Mouse (Mus musculus) midbrain, embryonic 10.5 days (tissue): ENCODE results near the gene Gm6993. TPM values are rescaled to one million over a fixed set of nuclear protein-coding genes. Genes with fewer than 3 reads are reported as not detected.

Source experiments
- DNase-seq: peaks from one replicate; pipeline ENCODE4 v3.0.0-alpha.2; 2017; ENCODE audit warnings: low spot score
- H3K27ac ChIP-seq: fragments of 300-500 bp; sonication (generic); replicated peaks from 2 replicates; pipeline ENCODE4 v1.5.1; 2016; ENCODE audit warnings: mild to moderate bottlenecking
- H3K27me3 ChIP-seq: fragments of 300-500 bp; sonication (generic); 2 replicates; pipeline ENCODE4 v1.6.1; 2016; ENCODE audit warnings: low read depth, mild to moderate bottlenecking; ENCODE audit not compliant: poor library complexity, severe bottlenecking
- H3K36me3 ChIP-seq: fragments of 300-500 bp; sonication (generic); 2 replicates; pipeline ENCODE4 v1.6.1; 2016; ENCODE audit warnings: mild to moderate bottlenecking, moderate library complexity
- H3K4me1 ChIP-seq: fragments of 300-500 bp; sonication (generic); 2 replicates; pipeline ENCODE4 v1.6.1; 2016
- H3K4me3 ChIP-seq: fragments of 300-500 bp; sonication (generic); 2 replicates; pipeline ENCODE4 v1.5.1; 2016; ENCODE audit warnings: mild to moderate bottlenecking, moderate library complexity
- H3K9me3 ChIP-seq: fragments of 300-500 bp; sonication (generic); replicated peaks from 2 replicates; pipeline ENCODE4 v1.6.1; 2016; ENCODE audit warnings: mild to moderate bottlenecking
- WGBS: fragments of 180-500 bp; shearing (Covaris S2); methylation state at CpG from one replicate; pipeline ENCODE4 v1.1.7; 2016; 5-methylcytosine and 5-hydroxymethylcytosine counted together
- polyA plus RNA-seq: library from polyadenylated mRNA; unstranded; fragments of >200 nt; fragmentation: Nextera tagmentation; extraction: Ambion mirVana; gene quantifications from 2 replicates; pipeline ENCODE4 v1.2.1, GENCODE M21; 2016

Gm6993 gene
- polyA plus RNA-seq, 1 experiment from 2014 or later: not detected

GRCm38 (mm10) chr12:31246153-31246552 lies 5.6 kb downstream of the Gm6993 start:
- no peaks in the 10 kb centered on the region for H3K36me3 ChIP-seq
- WGBS: 71% methylated on average over 3 of the region's 3 CpGs
- peaks cover 17% of the 10 kb centered on the region for H3K4me1 ChIP-seq
- H3K27me3 ChIP-seq: no peaks in the 10 kb centered on the region
- DNase-seq: no peak
- 0 out of 2 replicates have a peak overlapping the region, but pooled peaks have one; percentile 38 for H3K27ac ChIP-seq
- H3K4me3 ChIP-seq: no peak overlapping the region
- no peaks in the 10 kb centered on the region for H3K9me3 ChIP-seq

DNA sequence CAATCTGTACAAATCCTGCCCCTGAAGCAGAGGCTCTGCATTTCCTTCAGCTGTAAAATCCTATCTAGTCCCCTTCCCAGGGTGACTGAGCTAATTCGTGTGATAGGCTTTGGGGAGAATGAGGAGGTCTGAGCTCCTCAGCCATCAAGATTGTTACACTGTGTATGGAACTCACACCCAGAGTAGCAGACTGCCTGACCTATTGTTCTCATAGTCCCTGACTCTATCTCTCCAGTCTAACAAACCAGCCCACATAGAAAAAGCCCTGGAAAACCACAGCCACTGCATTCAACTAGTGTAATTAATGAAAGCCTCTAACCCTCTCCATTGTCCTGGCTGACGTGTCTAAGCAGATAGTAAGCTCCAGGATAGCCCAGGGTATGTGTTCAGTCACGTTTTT lies 6.0 kb downstream of the Gm6993 start:
- H3K4me3 ChIP-seq: no peak overlapping the region
- H3K36me3 ChIP-seq: no peaks in the 10 kb centered on the region
- H3K9me3 ChIP-seq: no peaks in the 10 kb centered on the region
- H3K27me3 ChIP-seq: no peaks in the 10 kb centered on the region
- H3K4me1 ChIP-seq: peaks cover 17% of the 10 kb centered on the region
- DNase-seq: no peak
- WGBS: 33% methylated on average over 3 of the region's 3 CpGs
- H3K27ac ChIP-seq: 0 out of 2 replicates have a peak overlapping the region, but pooled peaks have one; percentile 38

DNA sequence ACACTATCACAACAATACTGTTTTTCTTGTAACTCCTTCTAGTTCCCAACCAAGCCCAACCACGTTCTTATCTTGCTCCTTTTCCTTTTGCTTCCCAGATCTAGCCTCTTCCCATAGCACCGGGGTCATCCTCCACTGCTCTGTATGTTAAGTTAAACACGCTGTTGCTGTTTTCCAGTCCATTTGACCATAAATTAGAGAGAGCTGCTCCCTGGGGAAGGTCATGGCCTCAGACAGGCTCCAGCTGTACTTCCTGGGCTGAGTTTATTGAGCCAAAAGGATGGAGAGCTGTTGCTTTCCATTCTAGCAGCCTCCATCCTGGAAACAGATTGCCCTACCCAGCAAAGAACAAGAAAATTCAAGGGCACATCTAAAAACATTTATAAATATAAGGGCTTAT lies 7.6 kb downstream of the Gm6993 start:
- no peaks in the 10 kb centered on the region for H3K9me3 ChIP-seq
- no peak overlapping the region for H3K27ac ChIP-seq
- no peaks in the 10 kb centered on the region for H3K36me3 ChIP-seq
- H3K27me3 ChIP-seq: no peaks in the 10 kb centered on the region
- H3K4me3 ChIP-seq: no peak overlapping the region
- DNase-seq: no peak
- peaks cover 17% of the 10 kb centered on the region for H3K4me1 ChIP-seq
- 65% methylated on average over 3 of the region's 3 CpGs for WGBS

DNA sequence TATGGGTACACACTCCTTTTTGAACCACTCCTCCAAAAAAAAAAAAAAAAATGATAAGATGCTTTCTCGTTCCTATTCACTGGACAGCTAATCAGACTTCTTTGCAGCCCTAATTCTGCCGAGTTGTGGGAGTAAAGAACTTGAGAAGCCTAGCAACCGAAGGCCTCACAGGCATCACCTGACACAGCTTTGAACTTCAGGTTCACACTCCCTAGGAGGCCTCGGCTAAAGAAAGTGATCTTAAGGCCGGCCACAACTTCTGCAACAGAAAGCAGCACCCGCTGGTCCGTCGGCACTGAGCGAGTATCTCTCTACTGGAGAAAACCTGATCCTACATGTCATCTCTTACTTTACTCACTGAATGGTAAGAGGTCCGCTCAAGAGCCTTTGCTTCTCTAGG lies 8.1 kb downstream of the Gm6993 start:
- Histone ChIP-seq H3K36me3 (no peaks in the 10 kb centered on the region), H3K27me3 (no peaks in the 10 kb centered on the region), H3K9me3 (no peaks in the 10 kb centered on the region), H3K4me3 (no peak overlapping the region), H3K27ac (no peak overlapping the region), H3K4me1 (peaks cover 17% of the 10 kb centered on the region)
- DNase-seq: no peak
- WGBS: 49% methylated on average over 10 of the region's 10 CpGs

DNA sequence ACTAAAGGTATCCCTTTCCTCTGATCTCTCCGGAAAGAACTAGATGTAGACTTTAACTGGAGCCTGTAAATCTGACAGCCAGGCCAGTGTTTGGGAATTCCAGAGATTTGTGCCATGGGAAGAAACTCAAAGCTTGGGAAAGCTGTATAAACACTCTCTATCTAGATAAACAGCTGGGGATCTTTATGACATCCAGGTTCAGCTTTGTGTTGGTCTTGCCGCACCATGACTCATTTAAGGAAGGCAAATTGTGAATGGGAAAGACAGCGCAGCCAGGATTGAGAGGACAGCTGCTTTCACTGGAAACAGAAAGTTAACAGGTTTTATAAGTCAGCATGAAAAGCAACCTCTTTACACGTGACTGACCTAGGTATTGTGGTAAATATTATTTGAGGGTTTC lies 11.7 kb downstream of the Gm6993 start:
- H3K4me3 ChIP-seq: no peak overlapping the region
- no peak overlapping the region for H3K27ac ChIP-seq
- no peak for DNase-seq
- H3K4me1 ChIP-seq: peaks cover 9% of the 10 kb centered on the region
- H3K36me3 ChIP-seq: no peaks in the 10 kb centered on the region
- no peaks in the 10 kb centered on the region for H3K27me3 ChIP-seq
- 75% methylated on average over 4 of the region's 4 CpGs for WGBS
- no peaks in the 10 kb centered on the region for H3K9me3 ChIP-seq

GRCm38 (mm10) chr12:31254978-31255377 lies 14.4 kb downstream of the Gm6993 start:
- Histone ChIP-seq H3K9me3 (no peaks in the 10 kb centered on the region), H3K36me3 (no peaks in the 10 kb centered on the region), H3K27ac (no peak overlapping the region), H3K4me3 (no peak overlapping the region), H3K27me3 (no peaks in the 10 kb centered on the region), H3K4me1 (no peaks in the 10 kb centered on the region)
- no peak for DNase-seq
- 88% methylated on average over 8 of the region's 8 CpGs for WGBS

- DNase-seq: no peak
- Histone ChIP-seq H3K36me3 (no peaks in the 10 kb centered on the region), H3K4me1 (no peaks in the 10 kb centered on the region), H3K4me3 (no peak overlapping the region), H3K27me3 (no peaks in the 10 kb centered on the region), H3K27ac (no peak overlapping the region), H3K9me3 (no peaks in the 10 kb centered on the region)
- 82% methylated on average over 9 of the region's 9 CpGs for WGBS
These were observed 15.7 kb downstream of the Gm6993 start for GRCm38 (mm10) chr12:31256121-31256903.

DNA sequence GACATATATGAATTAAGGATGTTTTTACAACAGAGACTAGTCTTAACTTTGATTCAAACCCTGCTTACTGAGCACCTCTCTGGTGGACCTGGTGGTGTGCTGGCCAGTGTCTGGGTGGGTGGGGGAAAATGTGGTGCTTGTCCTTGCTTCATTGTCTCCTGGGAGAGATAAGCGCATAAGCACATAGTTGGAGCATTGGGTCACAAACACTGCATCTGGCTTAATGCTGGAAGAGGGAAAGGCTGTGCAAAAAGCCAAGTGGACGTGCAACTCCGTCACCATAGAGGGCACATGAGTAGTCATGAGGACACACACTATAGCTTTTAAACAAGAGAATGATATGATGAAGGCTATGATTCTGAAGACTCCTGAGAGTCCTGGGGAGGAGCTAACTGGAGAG lies 21.3 kb downstream of the Gm6993 start:
- H3K36me3 ChIP-seq: no peaks in the 10 kb centered on the region
- H3K27me3 ChIP-seq: peaks cover 51% of the 10 kb centered on the region
- 95% methylated on average over 3 of the region's 3 CpGs for WGBS
- H3K27ac ChIP-seq: no peak overlapping the region
- no peaks in the 10 kb centered on the region for H3K9me3 ChIP-seq
- H3K4me3 ChIP-seq: no peak overlapping the region
- H3K4me1 ChIP-seq: peaks cover 23% of the 10 kb centered on the region
- no peak for DNase-seq

GRCm38 (mm10) chr12:31263921-31264320 lies 23.4 kb downstream of the Gm6993 start:
- no peak for DNase-seq
- Histone ChIP-seq H3K9me3 (no peaks in the 10 kb centered on the region), H3K27ac (no peak overlapping the region), H3K4me1 (peaks cover 25% of the 10 kb centered on the region), H3K27me3 (peaks cover 72% of the 10 kb centered on the region), H3K36me3 (no peaks in the 10 kb centered on the region), H3K4me3 (no peak overlapping the region)
- 34% methylated on average over 7 of the region's 7 CpGs for WGBS

GRCm38 (mm10) chr12:31265005-31265721 lies 24.6 kb downstream of the Gm6993 start, which contains the start of gene Lamb1:
TSS of gene Lamb1 (plus strand) at chr12:31265234.
- DNase-seq: peak; percentile 56
- H3K4me1 ChIP-seq: peaks cover 31% of the 10 kb centered on the region
- H3K27ac ChIP-seq: peak within 1 kb of the TSS; percentile 46; the same call in 1 of the 2 replicates
- under 1% methylated on average over 39 of the region's 39 CpGs for WGBS
- peaks cover 77% of the 10 kb centered on the region for H3K27me3 ChIP-seq
- H3K36me3 ChIP-seq: no peaks in the 10 kb centered on the region
- H3K4me3 ChIP-seq: peak within 1 kb of the TSS; percentile 60
- no peaks in the 10 kb centered on the region for H3K9me3 ChIP-seq

- Histone ChIP-seq H3K27ac (peak overlapping the region; percentile 46; the same call in 1 of the 2 replicates), H3K4me1 (peaks cover 35% of the 10 kb centered on the region), H3K4me3 (peak overlapping the region; percentile 60), H3K9me3 (no peaks in the 10 kb centered on the region), H3K27me3 (peaks cover 77% of the 10 kb centered on the region), H3K36me3 (no peaks in the 10 kb centered on the region)
- under 1% methylated on average over 50 of the region's 50 CpGs for WGBS
- peak; percentile 45 for DNase-seq
These were observed 25.3 kb downstream of the Gm6993 start for GRCm38 (mm10) chr12:31265722-31266431.

- Histone ChIP-seq H3K36me3 (no peaks in the 10 kb centered on the region), H3K27ac (no peak overlapping the region), H3K4me3 (peak overlapping the region; percentile 60), H3K27me3 (peaks cover 77% of the 10 kb centered on the region), H3K4me1 (peaks cover 42% of the 10 kb centered on the region), H3K9me3 (no peaks in the 10 kb centered on the region)
- no peak for DNase-seq
- 2% methylated on average over 15 of the region's 15 CpGs for WGBS
These were observed 26.1 kb downstream of the Gm6993 start for GRCm38 (mm10) chr12:31266686-31267085.
